Mouse (Mus musculus) MEL (cell line): ENCODE results near the gene Ttll1. TPM values are rescaled to one million over a fixed set of nuclear protein-coding genes. Genes with fewer than 3 reads are reported as not detected.
A peak's percentile ranks its signal among the peaks of the same experiment; 100 is the strongest.

ENCODE experiments used
- DNase-seq: peaks from one replicate; pipeline ENCODE4 v3.0.0; 2011; ENCODE audit warnings: low read depth, low spot score
- H3K27ac ChIP-seq: 2 replicates; pipeline ENCODE4 v1.5.1; 2012; ENCODE audit warnings: low read depth, mild to moderate bottlenecking, control low read depth, low read length, moderate library complexity; ENCODE audit not compliant: control insufficient read depth
- H3K27me3 ChIP-seq, 2 experiments: fragments of 150-350 bp in 1 of 2; sonication (generic) in 1 of 2; 2 replicates each; pipeline ENCODE4 v1.6.1; 2012; ENCODE audit warnings: low read length in 2 of 2, mild to moderate bottlenecking in 2 of 2, improper control_type of control experiment in 1 of 2, moderate library complexity in 1 of 2; ENCODE audit not compliant: insufficient read depth in 2 of 2, control insufficient read depth in 1 of 2
- H3K36me3 ChIP-seq, 2 experiments: 2 replicates each; pipeline ENCODE4 v1.6.1; 2012 to 2014; ENCODE audit warnings: low read length in 2 of 2, improper control_type of control experiment in 1 of 2, inconsistent platforms in 1 of 2, mild to moderate bottlenecking in 1 of 2; ENCODE audit not compliant: insufficient read depth in 2 of 2, control insufficient read depth in 1 of 2
- H3K4me1 ChIP-seq, 2 experiments: fragments of 150-350 bp in 1 of 2; sonication (generic) in 1 of 2; 2 replicates each; pipeline ENCODE4 v1.6.1; 2012; ENCODE audit warnings: low read length in 2 of 2, improper control_type of control experiment in 1 of 2, mild to moderate bottlenecking in 1 of 2; ENCODE audit not compliant: insufficient read depth in 2 of 2, control insufficient read depth in 1 of 2
- H3K4me3 ChIP-seq, 2 experiments: fragments of 150-350 bp in 1 of 2; sonication (generic) in 1 of 2; 2 replicates each; pipeline ENCODE4 v1.5.1; 2012; ENCODE audit warnings: low read depth in 2 of 2, low read length in 2 of 2, mild to moderate bottlenecking in 2 of 2, moderate library complexity in 2 of 2, control low read depth in 1 of 2, improper control_type of control experiment in 1 of 2; ENCODE audit not compliant: control insufficient read depth in 1 of 2, insufficient read depth in 1 of 2
- H3K79me2 ChIP-seq: 2 replicates; pipeline ENCODE4 v1.6.1; 2012; ENCODE audit warnings: mild to moderate bottlenecking, low read length, moderate library complexity; ENCODE audit not compliant: control insufficient read depth, poor library complexity, insufficient read depth
- H3K9ac ChIP-seq: 2 replicates; pipeline ENCODE4 v1.6.1; 2012; ENCODE audit warnings: low read depth, mild to moderate bottlenecking, control low read depth, low read length, moderate library complexity; ENCODE audit not compliant: control insufficient read depth, poor library complexity, severe bottlenecking
- H3K9me3 ChIP-seq: fragments of 150-350 bp; sonication (generic); replicated peaks from 2 replicates; pipeline ENCODE4 v1.6.1; 2012; ENCODE audit warnings: mild to moderate bottlenecking, low read length, improper control_type of control experiment, moderate library complexity; ENCODE audit not compliant: insufficient read depth
- CHD1 ChIP-seq: IDR thresholded peaks from 2 replicates; pipeline ENCODE4 v1.6.1; 2012; ENCODE audit warnings: low read depth, mild to moderate bottlenecking, inconsistent platforms, low read length, improper control_type of control experiment
- CHD2 ChIP-seq: IDR thresholded peaks from 2 replicates; pipeline ENCODE4 v1.6.1; 2011; ENCODE audit warnings: low read length, improper control_type of control experiment
- CTCF ChIP-seq, 3 experiments: IDR thresholded peaks in 2 of 3; conservative IDR thresholded peaks in 1 of 3; 2 replicates each; pipeline ENCODE4 v1.5.1; 2011 to 2012; ENCODE audit warnings: low read length in 3 of 3, low read depth in 2 of 3, mild to moderate bottlenecking in 2 of 3, improper control_type of control experiment in 1 of 3, inconsistent platforms in 1 of 3, mixed read lengths in 1 of 3, moderate library complexity in 1 of 3; ENCODE audit not compliant: control insufficient read depth in 1 of 3, insufficient read depth in 1 of 3, poor library complexity in 1 of 3, severe bottlenecking in 1 of 3
- E2F4 ChIP-seq: IDR thresholded peaks from 2 replicates; pipeline ENCODE4 v1.6.1; 2011; ENCODE audit warnings: low read depth, low read length, improper control_type of control experiment, borderline replicate concordance
- ELF1 ChIP-seq: IDR thresholded peaks from 2 replicates; pipeline ENCODE4 v1.6.1; 2014; ENCODE audit warnings: low read depth, mild to moderate bottlenecking, inconsistent platforms, low read length, improper control_type of control experiment, moderate library complexity
- EP300 ChIP-seq, 2 experiments: IDR thresholded peaks; 2 replicates each; pipeline ENCODE4 v1.6.1; 2011; ENCODE audit warnings: improper control_type of control experiment in 2 of 2, low read length in 2 of 2, low read depth in 1 of 2, mild to moderate bottlenecking in 1 of 2
- ETS1 ChIP-seq: IDR thresholded peaks from 2 replicates; pipeline ENCODE4 v1.6.1; 2012; ENCODE audit warnings: low read depth, mild to moderate bottlenecking, inconsistent platforms, low read length, improper control_type of control experiment, moderate library complexity
- GABPA ChIP-seq: IDR thresholded peaks from 2 replicates; pipeline ENCODE4 v1.6.1; 2012; ENCODE audit warnings: low read depth, mild to moderate bottlenecking, inconsistent platforms, low read length, improper control_type of control experiment, moderate library complexity
- GATA1 ChIP-seq: IDR thresholded peaks from 2 replicates; pipeline ENCODE4 v1.6.1; 2011; ENCODE audit warnings: low read depth, low read length, improper control_type of control experiment
- HCFC1 ChIP-seq: IDR thresholded peaks from 2 replicates; pipeline ENCODE4 v1.6.1; 2012; ENCODE audit warnings: low read depth, mild to moderate bottlenecking, inconsistent platforms, low read length, improper control_type of control experiment, moderate library complexity
- KAT2A ChIP-seq: conservative IDR thresholded peaks from 2 replicates; pipeline ENCODE4 v1.6.1; 2012; ENCODE audit warnings: low read depth, low read length, improper control_type of control experiment, inconsistent platforms
- MAFK ChIP-seq: IDR thresholded peaks from 2 replicates; pipeline ENCODE4 v1.6.1; 2011; ENCODE audit warnings: low read depth, mild to moderate bottlenecking, low read length, improper control_type of control experiment, borderline replicate concordance
- MAX ChIP-seq: IDR thresholded peaks from 2 replicates; pipeline ENCODE4 v1.6.1; 2011; ENCODE audit warnings: low read length, improper control_type of control experiment
- MXI1 ChIP-seq: IDR thresholded peaks from 2 replicates; pipeline ENCODE4 v1.6.1; 2011; ENCODE audit warnings: mild to moderate bottlenecking, low read depth, low read length, improper control_type of control experiment
- MYB ChIP-seq: IDR thresholded peaks from 2 replicates; pipeline ENCODE4 v1.6.1; 2011; ENCODE audit warnings: mild to moderate bottlenecking, low read depth, low read length, improper control_type of control experiment
- MYC ChIP-seq: IDR thresholded peaks from 2 replicates; pipeline ENCODE4 v1.6.1; 2011; ENCODE audit warnings: low read depth, mild to moderate bottlenecking, low read length, improper control_type of control experiment, moderate library complexity
- NELFE ChIP-seq: IDR thresholded peaks from 2 replicates; pipeline ENCODE4 v1.6.1; 2011; ENCODE audit warnings: low read depth, low read length, improper control_type of control experiment
- POLR2A ChIP-seq, 2 experiments: IDR thresholded peaks; 2 replicates each; pipeline ENCODE4 v1.6.1; 2011 to 2012; ENCODE audit warnings: low read length in 2 of 2, mild to moderate bottlenecking in 2 of 2, control low read depth in 1 of 2, improper control_type of control experiment in 1 of 2, low read depth in 1 of 2, moderate library complexity in 1 of 2; ENCODE audit not compliant: control insufficient read depth in 1 of 2, insufficient read depth in 1 of 2, poor library complexity in 1 of 2
- POLR2AphosphoS5 ChIP-seq: IDR thresholded peaks from 2 replicates; pipeline ENCODE4 v1.6.1; 2012; ENCODE audit warnings: low read depth, borderline replicate concordance, mild to moderate bottlenecking, inconsistent platforms, low read length, moderate library complexity, mixed read lengths
- RAD21 ChIP-seq: IDR thresholded peaks from 2 replicates; pipeline ENCODE4 v1.6.1; 2011; ENCODE audit warnings: mild to moderate bottlenecking, low read depth, low read length, improper control_type of control experiment
- RCOR1 ChIP-seq: IDR thresholded peaks from 2 replicates; pipeline ENCODE4 v1.6.1; 2012; ENCODE audit warnings: low read depth, mild to moderate bottlenecking, inconsistent platforms, low read length, improper control_type of control experiment
- SIN3A ChIP-seq: IDR thresholded peaks from 2 replicates; pipeline ENCODE4 v1.6.1; 2012; ENCODE audit warnings: low read length, improper control_type of control experiment, inconsistent platforms
- SMC3 ChIP-seq: IDR thresholded peaks from 2 replicates; pipeline ENCODE4 v1.6.1; 2011; ENCODE audit warnings: low read depth, low read length, improper control_type of control experiment
- TAL1 ChIP-seq: IDR thresholded peaks from 2 replicates; pipeline ENCODE4 v1.6.1; 2012; ENCODE audit warnings: mild to moderate bottlenecking, inconsistent platforms, low read length, moderate library complexity, mixed read lengths
- TBP ChIP-seq: IDR thresholded peaks from 2 replicates; pipeline ENCODE4 v1.8.0; 2011; ENCODE audit warnings: low read depth, low read length, improper control_type of control experiment
- TCF12 ChIP-seq: IDR thresholded peaks from 2 replicates; pipeline ENCODE4 v1.6.1; 2014; ENCODE audit warnings: low read depth, mild to moderate bottlenecking, inconsistent platforms, low read length, improper control_type of control experiment, moderate library complexity
- UBTF ChIP-seq: IDR thresholded peaks from 2 replicates; pipeline ENCODE4 v1.6.1; 2012; ENCODE audit warnings: low read depth, mild to moderate bottlenecking, inconsistent platforms, low read length, improper control_type of control experiment, moderate library complexity, borderline replicate concordance; ENCODE audit not compliant: insufficient read depth
- USF1 ChIP-seq: IDR thresholded peaks from 2 replicates; pipeline ENCODE4 v1.6.1; 2014; ENCODE audit warnings: low read depth, mild to moderate bottlenecking, inconsistent platforms, low read length, improper control_type of control experiment, moderate library complexity
- USF2 ChIP-seq, 2 experiments: IDR thresholded peaks; 2 replicates each; pipeline ENCODE4 v1.6.1; 2011 to 2012; ENCODE audit warnings: improper control_type of control experiment in 2 of 2, low read length in 2 of 2, borderline replicate concordance in 1 of 2, inconsistent platforms in 1 of 2, low read depth in 1 of 2, mild to moderate bottlenecking in 1 of 2; ENCODE audit not compliant: insufficient read depth in 1 of 2
- ZC3H11A ChIP-seq: IDR thresholded peaks from 2 replicates; pipeline ENCODE4 v1.6.1; 2012; ENCODE audit warnings: low read depth, mild to moderate bottlenecking, inconsistent platforms, low read length, improper control_type of control experiment
- ZKSCAN1 ChIP-seq: IDR thresholded peaks from 2 replicates; pipeline ENCODE4 v1.6.1; 2012; ENCODE audit warnings: low read depth, mild to moderate bottlenecking, inconsistent platforms, low read length, improper control_type of control experiment, moderate library complexity
- ZMIZ1 ChIP-seq: IDR thresholded peaks from 2 replicates; pipeline ENCODE4 v1.6.1; 2012; ENCODE audit warnings: low read depth, mild to moderate bottlenecking, inconsistent platforms, low read length, improper control_type of control experiment, moderate library complexity
- ZNF384 ChIP-seq: IDR thresholded peaks from 2 replicates; pipeline ENCODE4 v1.6.1; 2012; ENCODE audit warnings: low read depth, mild to moderate bottlenecking, inconsistent platforms, low read length, improper control_type of control experiment
- polyA plus RNA-seq, 2 experiments: library from polyadenylated mRNA; stranded (reverse) in 1 of 2; unstranded in 1 of 2; fragments of >175 nt in 1 of 2; fragments of >200 nt in 1 of 2; gene quantifications; 2 replicates each; pipeline versions ENCODE4 v1.2.1 to v1.2.4; 2012; ENCODE audit warnings: low replicate concordance in 2 of 2, low read depth in 1 of 2; ENCODE audit not compliant: insufficient read length in 2 of 2, insufficient read depth in 1 of 2, missing spikeins in 1 of 2
- total RNA-seq: library from RNA; depleted of rRNA; stranded (reverse); fragments of 300-350 nt; gene quantifications from 2 replicates; pipeline ENCODE4 v1.2.3, GENCODE M21; 2012

The Ttll1 gene
- total and polyA plus RNA-seq, 3 experiments: 3.4 to 14.1 TPM; not detected in 1

DNA sequence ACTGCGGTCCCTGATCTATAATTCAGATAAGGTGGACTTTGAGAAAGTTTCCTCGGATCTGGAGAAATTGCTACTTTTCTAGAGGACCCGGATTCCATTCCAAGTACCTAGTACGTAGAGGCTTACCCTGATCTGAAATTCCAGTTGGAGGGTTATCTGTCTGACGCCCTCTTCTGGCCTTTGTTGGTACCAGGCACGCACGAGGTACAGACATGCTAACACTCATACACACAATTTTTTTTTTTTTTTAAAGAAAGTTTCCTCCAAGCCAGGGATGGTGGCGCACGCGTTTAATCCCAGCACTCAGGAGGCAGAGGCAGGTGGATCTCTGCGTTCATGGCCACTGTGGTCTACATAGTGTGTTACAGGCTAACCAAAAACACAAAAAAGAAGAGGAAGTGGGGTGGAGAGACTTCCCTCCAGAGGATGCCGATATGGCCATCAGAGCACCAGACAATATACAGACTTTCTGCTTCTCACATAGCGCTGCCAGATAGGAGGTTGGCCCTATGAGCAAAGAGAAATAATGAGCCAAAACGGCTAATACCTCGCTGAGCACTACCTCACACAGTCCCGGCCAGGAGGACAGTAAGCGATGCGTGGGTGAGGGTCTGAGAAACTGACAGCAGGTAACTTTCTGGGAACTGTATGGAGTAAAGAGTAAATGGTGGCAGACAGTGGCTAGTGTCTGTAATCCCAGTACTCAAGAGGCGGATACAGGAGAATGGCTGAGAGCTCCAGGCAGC is 45.6 kb downstream of the Ttll1 start:
- H3K4me1 ChIP-seq: peaks cover 5 to 30% of the 10 kb centered on the region in 2 experiments
- DNase-seq: no peak

DNA sequence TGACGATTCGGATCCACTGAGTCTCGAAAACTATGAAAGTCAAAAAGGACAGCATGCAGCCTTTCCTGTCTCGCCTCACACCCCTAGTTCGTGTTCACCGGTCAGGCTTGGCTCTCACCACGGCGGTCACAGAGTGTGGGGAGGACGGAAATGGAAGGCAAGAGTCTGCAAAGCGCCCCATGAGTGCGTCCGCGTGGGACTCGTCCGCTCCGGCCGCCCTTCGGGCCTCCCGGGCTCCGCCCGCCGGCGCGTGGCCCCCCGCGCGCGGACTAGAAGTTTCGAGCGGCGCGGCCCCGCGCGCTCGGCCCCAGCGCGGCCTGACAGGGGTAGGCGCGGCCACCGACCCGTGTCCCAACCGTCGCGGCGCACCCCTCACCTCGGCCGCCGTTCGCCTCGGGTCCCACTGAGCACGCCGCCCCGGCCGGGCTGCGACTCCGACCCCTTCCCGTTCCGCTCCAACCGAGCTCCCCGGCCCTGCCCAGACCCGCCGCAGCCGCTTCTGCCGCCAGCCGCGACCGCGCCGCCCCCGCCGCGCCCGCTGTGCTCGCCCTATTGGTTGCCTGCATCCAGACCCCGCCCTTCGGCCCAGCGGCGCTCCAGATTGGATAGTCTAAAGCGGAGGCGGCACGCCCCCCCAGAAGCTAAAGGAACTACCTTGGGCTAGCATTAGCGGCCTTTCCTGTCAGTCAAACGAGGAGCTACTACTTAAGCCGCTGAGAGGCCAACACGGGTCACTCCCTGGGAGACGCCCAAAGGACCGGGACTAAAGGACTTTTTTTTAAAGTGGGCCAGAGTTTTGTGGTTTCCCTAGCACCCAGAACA is 46.4 kb downstream of the Ttll1 start, which contains the start of gene Pacsin2:
Pacsin2 (minus strand) TSS at position 524 of the 822 bp plus-strand sequence.
- Histone ChIP-seq H3K9me3 (no peaks in the 10 kb centered on the region), H3K27me3 (no peaks in the 10 kb centered on the region), H3K4me1 (peaks cover 5 to 30% of the 10 kb centered on the region in 2 experiments), H3K79me2 (peaks cover 36% of the 10 kb centered on the region), H3K27ac (peak within 1 kb of the TSS; percentile 64), H3K4me3 (peak within 1 kb of the TSS; percentile 83 to 98), H3K9ac (peak within 1 kb of the TSS; percentile 97), H3K36me3 (peaks cover 0 to 27% of the 10 kb centered on the region in 2 experiments; a peak in 2 of 4 replicates)
- peak; percentile 99 for DNase-seq
- TF ChIP-seq MXI1: peak; percentile 75
- peak; percentile 59 for TF ChIP-seq CHD2
- peak; percentile 87 for TF ChIP-seq NELFE
- TF ChIP-seq ELF1: peak; percentile 54; the same call in 1 of the 2 replicates
- TF ChIP-seq EP300 (IDR thresholded peaks at IDR 0.05; ENCODE audit: low read depth in 1 of 2, low read length in 2 of 2): 0 out of 4 replicates have a peak, but pooled peaks of 1 of the 2 experiments have one; percentile 29
- TF ChIP-seq MYB: no peak
- no peak for TF ChIP-seq KAT2A
- TF ChIP-seq TBP: peak; percentile 96
- peak; percentile 40 for TF ChIP-seq USF1
- TF ChIP-seq POLR2AphosphoS5: no peak
- peak; percentile 34; the same call in 1 of the 2 replicates for TF ChIP-seq MAX
- peak; percentile 77 to 94 for TF ChIP-seq POLR2A (IDR thresholded peaks at IDR 0.05; ENCODE audit: control insufficient read depth in 1 of 2, insufficient read depth in 1 of 2, low read depth in 1 of 2, low read length in 2 of 2, poor library complexity in 1 of 2)
- TF ChIP-seq MAFK: no peak
- TF ChIP-seq CHD1: no peak
- TF ChIP-seq UBTF: peak; percentile 88; the same call in 1 of the 2 replicates
- TF ChIP-seq ZMIZ1: peak; percentile 89
- no peak; the same call in 1 of the 2 replicates for TF ChIP-seq ZNF384
- TF ChIP-seq ZKSCAN1: no peak

More for the DNA sequence above, 45.6 kb downstream of the Ttll1 start:
- Histone ChIP-seq H3K4me3 (peak overlapping the region; percentile 33 to 38), H3K79me2 (peaks cover 34% of the 10 kb centered on the region), H3K9ac (peak overlapping the region; percentile 3), H3K27ac (peak overlapping the region; percentile 49), H3K27me3 (no peaks in the 10 kb centered on the region), H3K36me3 (peaks cover 0 to 27% of the 10 kb centered on the region in 2 experiments; a peak in 2 of 4 replicates), H3K9me3 (no peaks in the 10 kb centered on the region)
- TF ChIP-seq GATA1 (peak; percentile 3; the same call in 1 of the 2 replicates), SIN3A (peak; percentile 35; the same call in 1 of the 2 replicates), ZNF384 (peak; percentile 87), ZKSCAN1 (no peak), KAT2A (no peak), TAL1 (no peak), USF1 (no peak; the same call in 1 of the 2 replicates), RCOR1 (no peak), MYC (peak; percentile 77; the same call in 1 of the 2 replicates), CTCF (IDR thresholded peaks at IDR 0.05 in 2 of 3, conservative IDR thresholded peaks at IDR 0.05 in 1 of 3; ENCODE audit: control insufficient read depth in 1 of 3, insufficient read depth in 1 of 3, low read depth in 2 of 3, low read length in 3 of 3, poor library complexity in 1 of 3, severe bottlenecking in 1 of 3) (peak; percentile 45 to 56 (median 55)), ZC3H11A (no peak), ETS1 (no peak), E2F4 (no peak), SMC3 (peak; percentile 30), UBTF (no peak), ELF1 (no peak), EP300 (IDR thresholded peaks at IDR 0.05; ENCODE audit: low read depth in 1 of 2, low read length in 2 of 2) (no peak), MAFK (no peak), NELFE (no peak), GABPA (no peak), USF2 (IDR thresholded peaks at IDR 0.05; ENCODE audit: borderline replicate concordance in 1 of 2, insufficient read depth in 1 of 2, low read depth in 1 of 2, low read length in 2 of 2) (no peak), HCFC1 (no peak), TCF12 (no peak), RAD21 (no peak; the same call in 1 of the 2 replicates)
